28 mouse cellular contexts compared by ENCODE assay signal in the genomic region with DNA sequence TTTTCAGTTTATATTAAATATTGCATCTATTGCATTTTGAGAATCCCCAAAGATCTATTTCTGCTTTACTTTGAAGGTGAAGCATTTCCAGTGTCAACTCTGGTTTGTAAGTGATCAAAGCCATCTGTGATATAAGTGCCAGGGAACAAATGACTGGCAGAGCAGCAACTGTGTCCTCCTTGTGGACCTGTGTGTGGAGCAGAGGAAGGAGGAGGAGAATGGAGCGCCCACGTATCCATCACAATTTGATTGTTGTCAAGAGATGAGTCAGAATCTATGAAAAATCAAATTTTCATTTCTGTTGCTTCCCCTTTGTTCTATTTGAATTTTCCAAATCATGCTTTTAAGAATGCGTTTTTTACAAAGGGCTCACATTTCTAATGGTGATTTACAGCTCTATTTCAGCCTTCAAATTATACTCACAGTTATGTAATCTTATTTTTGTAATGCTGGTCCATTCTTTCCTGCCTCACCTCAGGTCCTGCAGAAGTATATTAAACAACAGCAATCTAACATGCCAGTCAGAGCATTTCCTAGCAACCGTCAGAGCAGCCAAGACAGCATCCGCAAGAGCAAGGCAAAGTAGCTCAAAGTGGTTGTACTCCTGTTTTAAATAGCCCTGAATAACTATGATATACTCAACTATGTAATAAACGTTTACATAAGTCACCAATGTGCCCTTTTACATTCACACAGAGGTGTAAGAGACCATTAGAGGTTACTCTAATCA.
A peak's percentile ranks its signal among the peaks of the same experiment; 100 is the strongest.
DNase-seq lines count a peak whose midpoint lies in the region; ATAC-seq and TF ChIP-seq lines count a peak whose summit lies in the region.
"Had no signal": no experiment of that assay in that cellular context is flagged by ENCODE, and none has a peak within 500 bp of the region (broad histone marks: within the 10 kb centered on the region; RNA-seq: fewer than 3 reads in every experiment).

No protein-coding gene starts in this region.

- 0 out of 2 replicates have a peak, but pooled peaks cover 1% of the 10 kb centered on the region for H3K36me3 ChIP-seq in midbrain, embryonic 16.5 days (ENCODE audit: control insufficient read depth, insufficient read depth, low read length)
- H3K36me3 ChIP-seq: embryonic facial prominence, embryonic 13.5 days; forebrain, embryonic 10.5 days; limb, embryonic 12.5 days; liver, embryonic 15.5 days; midbrain, embryonic 12.5 days had no signal

- TF ChIP-seq CTCF in layer of hippocampus, adult 2 months (conservative IDR thresholded peaks at IDR 0.05) = no peak

- no peaks in the 10 kb centered on the region for H3K27me3 ChIP-seq in midbrain, embryonic 16.5 days (ENCODE audit: control insufficient read depth, insufficient read depth, low read depth, low read length)
- H3K27me3 ChIP-seq: embryonic facial prominence, embryonic 13.5 days; liver, embryonic 15.5 days; midbrain, embryonic 12.5 days; neural tube, embryonic 13.5 days had no signal

- H3K4me3 ChIP-seq in layer of hippocampus, adult 2 months = no peak overlapping the region
- H3K4me3 ChIP-seq in midbrain, embryonic 16.5 days (ENCODE audit: low read depth, low read length) = no peak overlapping the region
- H3K4me3 ChIP-seq: embryonic facial prominence, embryonic 13.5 days; forebrain, embryonic 10.5 days; limb, embryonic 12.5 days; liver, embryonic 15.5 days; midbrain, embryonic 12.5 days; myocyte; neural tube, embryonic 13.5 days had no signal

- DNase-seq in heart, adult 11 months = peak; percentile 22
- no peak for DNase-seq in heart, postnatal 4 days
- DNase-seq in layer of hippocampus, adult 2 months (ENCODE audit: low spot score in 2 of 2) = peak in 1 of 2 experiments; percentile 66
- DNase-seq in layer of hippocampus, adult 11-12 months (ENCODE audit: low spot score) = no peak
- peak; percentile 63 for DNase-seq in brain, adult 2 months (ENCODE audit: low read depth, low spot score)
- DNase-seq in natural killer cell, adult 2 months (ENCODE audit: low spot score in 2 of 2) = no peak
- DNase-seq: adrenal gland, postnatal 10 days; cerebellum, adult 18-20 months; cerebellum, postnatal 10 days; gastrocnemius, postnatal 25 days; heart, adult 18-20 months; heart, postnatal 36 days; kidney, adult 9 months; kidney, postnatal 10 days; lung, embryonic 14.5 days; lung, postnatal 14 days; thymus, postnatal 4 days had no signal

- H3K4me2 ChIP-seq in midbrain, embryonic 16.5 days (ENCODE audit: low read length) = no peak overlapping the region
- H3K4me2 ChIP-seq: embryonic facial prominence, embryonic 13.5 days; heart, embryonic 11.5 days; limb, embryonic 12.5 days; liver, embryonic 15.5 days; lung, embryonic 14.5 days; midbrain, embryonic 12.5 days; neural tube, embryonic 13.5 days had no signal

- H3K27ac ChIP-seq in layer of hippocampus, adult 2 months = peak overlapping the region; percentile 92
- peak overlapping the region; percentile 50 for H3K27ac ChIP-seq in midbrain, embryonic 16.5 days (ENCODE audit: low read length)
- H3K27ac ChIP-seq: embryonic facial prominence, embryonic 13.5 days; forebrain, embryonic 10.5 days; limb, embryonic 12.5 days; liver, embryonic 15.5 days; midbrain, embryonic 12.5 days; neural tube, embryonic 13.5 days had no signal

- H3K4me1 ChIP-seq in midbrain, embryonic 16.5 days (ENCODE audit: control insufficient read depth, insufficient read depth, low read length) = peaks cover 11% of the 10 kb centered on the region
- H3K4me1 ChIP-seq: embryonic facial prominence, embryonic 13.5 days; limb, embryonic 12.5 days; liver, embryonic 15.5 days; midbrain, embryonic 12.5 days had no signal

- no peaks in the 10 kb centered on the region for H3K9me3 ChIP-seq in midbrain, embryonic 16.5 days (replicated peaks; ENCODE audit: control insufficient read depth, low read length, poor library complexity, severe bottlenecking)
- H3K9me3 ChIP-seq: embryonic facial prominence, embryonic 13.5 days; forebrain, embryonic 10.5 days; limb, embryonic 12.5 days; liver, embryonic 15.5 days; midbrain, embryonic 12.5 days; neural tube, embryonic 13.5 days had no signal

- H3K9ac ChIP-seq in midbrain, embryonic 16.5 days (ENCODE audit: low read depth, low read length) = no peak overlapping the region
- H3K9ac ChIP-seq: embryonic facial prominence, embryonic 13.5 days; limb, embryonic 12.5 days; liver, embryonic 15.5 days; lung, embryonic 14.5 days; midbrain, embryonic 12.5 days; neural tube, embryonic 13.5 days had no signal

- no peak for ATAC-seq in midbrain, embryonic 16.5 days
- ATAC-seq: intestine, postnatal 0 days; Patski had no signal

- 40% methylated on average over 6 of the region's 6 CpGs for WGBS in midbrain, embryonic 16.5 days

Comparison
In these comparisons a context has a peak if more than half of its experiments do, and no peak if none do; other contexts are left out.
1. DNase-seq: peak in heart, adult 11 months (single experiment) and brain, adult 2 months (single experiment); none in heart, postnatal 4 days (single experiment), layer of hippocampus, adult 11-12 months (single experiment) and natural killer cell, adult 2 months (0 of 2).